Mouse (Mus musculus) frontal cortex, adult (tissue): ENCODE measurements around the gene Ppp1r35.
A peak's percentile ranks its signal among the peaks of the same experiment; 100 is the strongest.
"Not testable (repeated sequence)": the region's sequence is repeated elsewhere in the genome, so short reads cannot be mapped to it uniquely, and the experiment has no call there.

ENCODE experiments used
- ATAC-seq: cut with Nextera tagmentation; 2 replicates; pipeline ENCODE4 v1.9.2; 2017; ENCODE audit warnings: mild to moderate bottlenecking, moderate library complexity, mixed read lengths; ENCODE audit not compliant: low TSS enrichment

Ppp1r35 gene

DNA sequence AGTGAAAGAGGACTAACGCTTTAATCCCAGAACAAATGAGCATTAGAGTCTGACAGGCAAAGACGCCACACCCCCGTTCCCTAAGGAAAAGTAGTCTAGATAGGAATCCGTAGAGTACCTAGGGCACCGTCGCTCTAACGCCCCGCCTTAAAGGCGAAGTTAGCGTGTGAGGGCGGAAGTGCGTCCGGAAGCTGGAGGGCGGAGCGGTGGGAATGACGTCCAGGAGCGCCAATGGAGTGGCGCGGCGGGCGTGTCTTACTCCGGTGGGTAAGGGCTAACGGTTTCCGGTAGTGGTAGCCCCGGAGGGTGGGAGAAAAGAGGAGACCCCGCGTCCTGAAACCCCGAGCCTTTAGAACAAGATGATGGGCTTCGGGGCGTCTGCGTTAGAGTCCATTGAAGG lies at the start of gene Ppp1r35:
Gene Ppp1r35 (plus strand): TSS at position 215 of the 400 bp plus-strand sequence.
- ATAC-seq = peak; percentile 95

DNA sequence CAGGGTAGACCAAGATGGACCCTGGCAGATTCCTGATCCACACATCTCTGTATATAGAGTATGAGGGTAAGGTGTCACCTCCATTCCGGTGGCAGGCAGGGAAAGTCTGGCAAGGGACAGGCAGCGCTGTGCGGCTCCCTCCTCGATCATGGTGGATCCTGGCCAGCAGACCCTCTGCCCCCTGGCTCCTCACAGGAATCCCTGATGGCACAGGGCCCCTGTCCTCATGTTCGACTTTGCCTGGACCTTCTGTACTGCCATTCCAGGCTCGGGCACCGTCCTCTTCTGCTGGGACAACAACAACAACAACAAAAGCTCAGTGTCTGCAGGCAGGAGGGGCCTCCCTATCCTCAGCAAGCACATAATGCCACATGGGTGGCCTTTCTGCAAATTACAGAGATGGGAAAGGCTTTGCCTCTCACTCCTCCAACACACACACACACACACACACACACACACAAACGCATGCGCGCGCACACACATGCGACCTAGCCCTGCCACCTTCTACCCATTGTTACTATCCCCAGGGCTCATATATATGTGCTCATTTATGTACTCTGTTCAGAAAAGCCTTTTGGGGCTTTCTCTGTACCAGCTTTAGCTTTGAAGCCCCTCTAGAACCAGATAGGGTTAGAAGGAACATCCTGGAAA lies 44.9 kb upstream of the Ppp1r35 start:
- no peak for ATAC-seq

DNA sequence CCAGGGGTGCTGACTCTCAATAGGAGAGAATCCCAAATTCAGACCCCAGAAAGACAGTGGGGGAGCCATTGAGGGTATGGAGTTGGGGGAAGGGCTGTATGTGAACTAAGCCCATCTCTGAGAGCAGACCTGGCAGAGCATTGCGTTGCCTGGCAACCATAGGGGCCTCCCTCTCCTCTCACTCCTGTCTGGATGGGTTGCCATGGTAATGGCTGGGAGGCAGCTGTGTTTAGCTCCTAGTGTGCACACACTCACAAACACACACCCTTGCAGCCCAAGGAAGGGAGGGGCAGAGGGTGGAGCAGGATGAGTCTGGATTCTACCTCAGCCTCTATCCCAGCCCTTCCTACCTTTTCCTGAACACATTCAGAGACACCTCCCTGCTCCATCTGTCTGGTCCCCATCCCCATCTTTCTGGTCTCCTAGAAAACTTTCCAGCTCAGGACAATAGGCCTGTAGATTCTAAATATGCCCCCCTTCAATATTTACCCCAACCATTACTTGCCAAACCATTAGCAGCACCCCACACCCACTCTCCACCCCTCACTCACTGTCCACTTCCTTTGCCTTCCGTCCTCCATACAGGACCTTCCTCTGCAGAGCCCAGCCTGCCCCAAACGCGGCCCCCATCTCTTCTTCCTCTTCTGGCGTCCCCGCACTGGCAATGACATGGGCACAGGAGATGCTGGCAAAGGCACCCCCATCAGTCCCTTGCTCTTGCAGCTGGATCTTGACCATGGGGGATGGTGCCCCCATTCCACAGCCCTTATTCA lies 44.2 kb upstream of the Ppp1r35 start:
- peak; percentile 92 for ATAC-seq

DNA sequence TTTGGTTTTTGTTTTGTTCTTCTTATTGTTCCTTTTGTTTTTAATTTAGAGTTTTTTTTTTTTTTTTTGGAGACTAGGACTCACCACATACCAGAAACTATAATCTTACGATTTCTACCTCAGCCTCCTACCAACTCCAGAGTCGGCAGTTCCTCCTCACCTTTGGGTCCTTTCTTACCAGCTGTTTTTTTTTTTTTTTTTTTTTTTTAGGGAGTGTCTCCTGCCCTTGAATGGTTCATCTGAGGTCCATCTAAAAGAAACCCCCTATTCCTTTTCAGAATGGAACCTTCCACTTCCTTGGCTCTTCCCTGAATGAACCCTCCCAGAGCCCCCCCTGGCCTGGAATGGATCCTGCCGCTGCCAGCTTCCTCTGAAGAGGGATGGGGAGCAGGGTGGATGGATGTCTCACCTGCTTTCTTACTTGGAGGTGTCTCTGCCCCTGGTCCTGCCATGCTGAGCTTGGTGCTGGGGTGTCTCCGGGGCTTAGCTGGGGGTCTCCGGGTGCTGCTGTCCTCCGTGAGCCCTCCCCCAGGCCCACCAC lies 41.2 kb upstream of the Ppp1r35 start:
- no peak for ATAC-seq

GRCm38 (mm10) chr5:137738516-137738915 lies 40.1 kb upstream of the Ppp1r35 start:
- ATAC-seq = no peak

- ATAC-seq = no peak
Observed at GRCm38 (mm10) chr5:137739471-137739870, 39.2 kb upstream of the Ppp1r35 start.

- ATAC-seq = peak; percentile 3; the same call in 1 of the 2 replicates
Observed at GRCm38 (mm10) chr5:137740506-137740905, 38.1 kb upstream of the Ppp1r35 start.

DNA sequence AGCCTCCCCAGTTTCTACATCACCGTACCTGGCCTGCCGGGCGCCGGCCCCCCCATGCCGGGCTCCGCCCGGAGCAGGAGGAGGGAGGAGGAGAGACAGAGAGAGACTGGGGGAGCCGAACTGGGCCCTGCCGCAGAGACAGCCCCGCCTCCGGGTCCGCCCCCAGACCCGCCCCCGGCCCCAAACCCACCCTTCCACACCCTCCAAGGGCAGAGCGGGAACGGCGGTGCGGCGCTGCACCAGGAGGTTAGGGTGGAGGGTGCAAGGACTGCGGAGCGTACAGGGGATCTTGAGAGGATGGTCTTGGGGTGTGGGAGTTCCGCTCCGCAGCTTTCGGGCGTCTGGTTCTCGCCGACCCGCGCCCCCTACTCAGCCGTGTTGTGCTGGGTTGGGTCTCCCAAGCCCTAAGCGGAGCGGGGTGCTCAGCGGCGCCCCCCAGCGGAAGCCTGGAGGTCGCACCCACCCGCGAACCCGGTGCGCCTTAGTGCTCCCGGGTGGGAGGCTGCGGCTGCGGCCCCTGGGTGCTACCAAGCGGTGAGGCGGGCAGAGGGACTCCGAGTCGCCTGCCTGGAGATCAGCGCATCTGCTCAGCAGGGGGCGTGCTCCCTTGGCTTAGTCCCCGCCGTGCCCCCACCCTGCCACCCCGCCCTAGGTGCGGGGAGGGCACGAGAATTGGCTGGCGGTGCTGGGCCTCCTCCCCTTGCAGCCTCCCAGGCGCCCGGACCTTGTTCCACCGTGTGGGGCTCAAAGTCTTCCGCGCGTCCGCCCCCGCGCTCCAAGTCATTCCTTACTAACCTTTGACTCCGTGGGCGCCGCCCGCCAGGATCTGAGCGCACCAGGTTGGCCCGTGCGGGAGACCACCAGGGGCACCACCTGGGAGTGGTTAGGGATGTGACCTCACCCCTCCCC lies 37.4 kb upstream of the Ppp1r35 start, which contains the start of gene Nyap1:
Gene Nyap1 (minus strand): TSS at position 585 of the 909 bp plus-strand sequence.
- peak; percentile 29 for ATAC-seq

- no peak for ATAC-seq
Observed at GRCm38 (mm10) chr5:137742048-137742447, 36.6 kb upstream of the Ppp1r35 start.

DNA sequence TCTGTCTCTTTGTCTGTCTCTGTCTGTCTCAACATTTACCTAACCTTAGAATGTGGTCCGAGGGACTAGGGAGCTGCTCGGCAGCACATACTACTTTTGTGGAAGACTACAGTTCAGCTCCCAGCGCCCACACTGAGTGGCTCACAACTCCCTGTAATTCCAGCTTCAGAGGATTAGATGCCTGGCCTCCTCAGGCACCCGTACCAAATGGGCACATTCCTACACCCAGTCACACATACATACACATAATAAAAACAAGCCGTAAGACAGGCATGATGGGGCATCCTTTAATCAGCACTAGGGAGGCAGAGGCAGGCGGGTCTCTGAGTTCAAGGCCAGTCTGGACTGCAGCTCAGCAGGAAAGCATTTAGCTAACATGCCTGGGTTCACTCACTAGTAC lies 35.8 kb upstream of the Ppp1r35 start:
- ATAC-seq = no peak

DNA sequence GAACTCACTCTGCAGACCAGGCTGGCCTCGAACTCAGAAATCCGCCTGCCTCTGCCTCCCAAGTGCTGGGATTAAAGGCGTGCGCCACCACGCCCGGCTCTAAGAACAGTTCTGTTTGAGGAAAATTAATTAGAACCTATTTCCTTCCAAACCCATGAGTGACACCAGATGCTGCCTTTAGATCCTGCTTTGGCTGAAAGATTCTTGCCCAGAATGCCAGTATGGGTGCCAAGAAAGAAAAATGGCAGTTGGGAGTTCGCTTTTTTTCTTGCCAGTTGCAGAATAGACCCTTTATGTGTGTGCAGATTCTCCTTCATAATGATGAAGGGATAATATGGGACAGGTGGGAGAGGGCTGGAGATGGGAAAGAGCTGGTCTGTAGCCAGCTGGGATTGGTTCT lies 34.5 kb upstream of the Ppp1r35 start:
- ATAC-seq = no peak

DNA sequence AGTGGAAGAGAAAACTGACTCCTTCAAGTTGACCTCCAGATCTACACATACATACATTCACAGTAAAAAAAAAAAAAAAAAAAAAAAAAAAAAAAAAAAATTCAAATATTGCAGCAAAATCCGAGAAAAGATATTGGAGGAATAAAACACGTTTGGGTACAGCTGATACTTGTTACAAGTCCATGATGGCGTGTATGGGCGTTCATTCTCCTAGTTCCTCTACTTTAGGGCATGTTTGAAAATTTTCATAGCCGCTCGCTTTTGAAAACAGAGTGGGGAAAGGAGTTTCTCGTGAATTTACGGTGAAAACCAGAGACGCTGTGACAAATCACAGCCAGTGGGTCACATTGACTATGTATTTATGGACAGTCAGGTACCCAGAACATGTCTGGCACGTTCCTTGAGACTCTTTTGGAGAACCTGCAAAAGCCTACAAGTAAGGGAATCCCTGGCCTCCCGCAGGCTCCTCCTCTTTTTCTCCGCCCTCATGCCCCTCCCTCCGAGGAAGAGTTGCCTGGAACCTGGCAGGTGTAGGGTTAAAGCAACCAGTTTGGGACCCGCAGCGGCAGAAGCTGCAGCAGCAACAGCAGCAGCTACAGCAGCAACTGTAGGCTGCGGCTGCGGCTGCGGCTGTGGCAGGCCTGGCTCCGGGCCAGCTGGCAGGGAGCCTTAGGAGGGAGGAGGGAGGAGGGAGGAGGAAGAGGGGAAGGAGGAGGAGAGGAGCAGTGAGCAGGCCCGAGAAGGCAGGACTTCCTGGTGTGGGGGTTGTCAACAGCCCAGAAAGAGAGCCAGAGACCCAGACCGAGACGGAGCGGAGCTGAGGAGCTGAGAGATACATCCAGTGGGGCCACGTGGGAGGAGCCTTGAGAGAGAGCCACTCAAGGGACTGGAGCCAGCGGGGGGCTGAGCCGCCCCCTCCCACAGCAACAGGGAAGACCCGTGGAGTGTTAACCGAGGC lies 33.2 kb upstream of the Ppp1r35 start, which contains the start of gene Tsc22d4:
Gene Tsc22d4 (plus strand): TSS at position 517 of the 958 bp plus-strand sequence.
- peak; percentile 70 for ATAC-seq

- ATAC-seq = peak; percentile 8
Observed at GRCm38 (mm10) chr5:137746282-137746850, 32.3 kb upstream of the Ppp1r35 start.

DNA sequence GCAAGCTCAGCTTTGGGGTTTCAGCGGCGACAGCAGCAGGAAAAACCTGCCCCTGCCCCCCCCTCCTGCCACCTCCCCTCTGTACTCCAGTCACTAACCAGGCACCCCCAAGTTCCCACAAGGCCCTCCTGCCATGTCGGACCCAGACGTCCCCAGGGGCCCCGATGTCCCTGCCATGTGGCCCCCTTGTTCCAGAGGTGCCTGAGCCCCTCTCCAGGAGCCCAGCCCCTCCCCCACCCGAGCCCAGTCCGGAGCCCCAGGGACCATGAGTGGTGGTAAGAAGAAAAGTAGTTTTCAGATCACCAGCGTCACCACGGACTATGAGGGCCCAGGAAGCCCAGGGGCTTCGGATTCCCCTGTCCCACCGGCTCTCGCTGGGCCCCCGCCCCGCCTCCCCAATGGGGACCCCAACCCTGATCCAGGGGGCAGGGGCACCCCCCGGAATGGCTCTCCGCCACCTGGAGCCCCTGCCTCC lies 31.8 kb upstream of the Ppp1r35 start:
- no peak for ATAC-seq

DNA sequence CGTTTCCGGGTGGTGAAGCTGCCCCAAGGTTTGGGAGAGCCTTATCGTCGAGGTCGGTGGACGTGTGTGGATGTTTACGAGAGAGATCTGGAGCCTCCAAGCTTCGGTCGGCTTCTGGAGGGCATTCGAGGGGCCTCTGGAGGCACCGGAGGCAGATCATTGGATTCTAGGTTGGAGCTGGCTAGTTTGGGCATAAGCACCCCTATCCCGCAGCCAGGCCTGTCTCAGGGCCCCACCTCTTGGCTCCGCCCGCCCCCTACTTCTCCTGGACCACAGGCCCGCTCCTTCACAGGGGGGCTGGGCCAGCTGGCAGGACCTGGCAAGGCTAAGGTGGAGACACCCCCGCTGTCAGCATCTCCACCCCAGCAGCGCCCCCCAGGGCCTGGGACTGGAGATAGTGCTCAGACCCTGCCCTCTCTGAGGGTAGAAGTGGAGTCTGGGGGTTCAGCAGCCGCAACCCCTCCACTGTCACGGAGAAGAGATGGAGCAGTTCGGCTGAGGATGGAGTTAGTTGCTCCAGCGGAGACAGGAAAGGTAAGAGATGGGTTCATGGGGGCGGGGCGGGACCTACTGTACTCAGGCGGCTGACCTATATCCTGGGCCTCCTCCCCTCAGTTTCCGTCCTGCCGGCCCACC lies 31.2 kb upstream of the Ppp1r35 start:
- no peak for ATAC-seq

DNA sequence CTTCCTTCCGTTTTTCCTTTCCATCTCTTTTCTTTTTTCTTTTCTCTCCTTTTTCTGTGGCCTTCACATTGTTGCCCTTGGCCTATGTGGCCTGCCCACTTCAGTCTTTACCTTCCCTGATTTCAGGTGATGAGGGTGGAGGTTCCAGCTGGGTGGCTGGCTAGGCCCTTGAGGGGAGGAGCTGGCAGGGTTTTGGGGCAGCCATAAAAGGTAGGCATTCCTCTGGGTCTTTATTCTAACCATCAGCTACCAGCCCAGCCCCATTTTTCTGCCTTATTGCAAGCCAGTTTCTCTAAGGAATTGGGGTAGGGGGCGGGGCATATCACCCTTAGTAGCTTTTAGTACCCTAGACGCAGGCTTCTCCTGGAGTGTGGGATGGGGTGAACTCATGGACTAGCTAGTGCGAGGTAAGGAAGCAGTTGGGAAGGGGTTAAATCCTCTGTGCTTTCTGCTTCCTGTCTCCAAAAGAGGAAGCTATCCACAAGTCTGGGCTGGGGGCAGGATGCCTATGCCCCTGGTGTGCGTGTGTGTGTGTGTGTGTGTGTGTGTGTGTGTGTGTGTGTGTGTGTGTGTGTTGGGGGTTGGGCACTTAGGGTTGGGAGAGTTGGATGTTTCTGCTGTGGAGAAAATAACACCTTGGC lies 30.4 kb upstream of the Ppp1r35 start:
- no peak for ATAC-seq

DNA sequence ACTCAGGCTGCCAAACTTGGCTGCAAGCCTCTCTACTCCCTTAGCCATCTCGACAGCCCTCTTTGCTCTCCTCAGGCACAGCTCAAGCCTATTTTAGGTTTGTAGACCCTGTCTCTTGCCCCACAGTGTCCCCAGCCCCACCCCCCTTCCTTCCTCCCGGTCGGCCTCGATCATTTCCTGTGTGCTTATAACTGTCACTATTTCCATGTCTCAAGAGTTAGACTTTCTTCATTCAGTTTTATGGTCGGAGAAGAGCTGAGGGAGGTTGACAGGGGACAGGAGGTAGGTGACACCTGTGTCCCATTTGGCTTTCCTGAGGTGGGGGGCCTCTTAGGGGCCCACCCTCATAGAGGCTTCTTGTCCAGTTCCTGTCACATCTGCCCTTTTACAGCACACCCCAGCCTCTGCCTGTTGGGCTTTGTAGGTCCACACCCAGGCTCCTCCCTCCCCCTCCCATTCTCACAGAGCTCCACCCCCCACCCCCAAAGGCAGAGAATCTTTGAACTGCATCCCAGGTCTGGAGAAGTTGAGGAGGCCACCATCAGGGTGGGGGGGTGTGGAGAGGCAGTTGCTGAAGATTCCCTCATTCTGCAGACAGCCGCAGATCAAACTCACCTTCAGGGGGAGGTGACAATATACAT lies 29.3 kb upstream of the Ppp1r35 start:
- no peak for ATAC-seq

GRCm38 (mm10) chr5:137750212-137750611 lies 28.4 kb upstream of the Ppp1r35 start:
- ATAC-seq = not testable (repeated sequence)
